ENCODE assay signal across 15 mouse cellular contexts in the genomic region with DNA sequence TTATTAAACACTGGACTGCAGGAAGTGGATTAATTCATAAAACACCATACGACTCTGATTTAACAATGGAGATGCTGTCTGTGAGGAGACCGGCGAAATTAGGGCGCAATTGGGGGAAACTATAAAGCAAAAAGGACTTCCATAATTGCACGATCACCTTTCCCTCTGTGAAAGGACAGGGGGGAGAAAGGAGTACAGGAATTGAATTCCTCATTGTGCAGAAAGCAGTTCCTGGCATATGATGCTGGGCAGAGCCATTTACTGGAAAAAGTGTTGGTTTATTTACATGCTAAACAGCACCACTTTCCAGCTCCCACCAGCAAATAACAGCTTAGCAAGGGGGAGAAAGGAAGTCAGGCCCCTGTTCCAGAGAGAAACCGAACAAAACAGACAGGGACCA.
DNase-seq lines count a peak whose midpoint lies in the region; ATAC-seq and TF ChIP-seq lines count a peak whose summit lies in the region.
"Had no signal": no experiment of that assay in that cellular context is flagged by ENCODE, and none has a peak within 500 bp of the region (broad histone marks: within the 10 kb centered on the region; RNA-seq: fewer than 3 reads in every experiment).

No protein-coding gene starts in this region.

- no peak overlapping the region for H3K9ac ChIP-seq in kidney, embryonic 15.5 days
- H3K9ac ChIP-seq in hindbrain, embryonic 16.5 days (ENCODE audit: low read depth, low read length) = no peak overlapping the region; the same call in 1 of the 2 replicates
- H3K9ac ChIP-seq in midbrain, postnatal 0 days (replicated peaks; ENCODE audit: low read length, poor library complexity, severe bottlenecking) = no peak overlapping the region
- H3K9ac ChIP-seq: neural tube, embryonic 12.5 days had no signal

- peaks cover 26% of the 10 kb centered on the region for H3K4me1 ChIP-seq in kidney, embryonic 15.5 days
- H3K4me1 ChIP-seq in forebrain, embryonic 10.5 days = peaks cover 59% of the 10 kb centered on the region
- peaks cover 9% of the 10 kb centered on the region for H3K4me1 ChIP-seq in hindbrain, embryonic 16.5 days (ENCODE audit: control insufficient read depth, insufficient read depth, low read depth, low read length)
- H3K4me1 ChIP-seq in midbrain, postnatal 0 days (ENCODE audit: insufficient read depth, low read length) = peaks cover 4% of the 10 kb centered on the region; the same call in 1 of the 2 replicates

- H3K9me3 ChIP-seq in kidney, embryonic 15.5 days (replicated peaks) = no peaks in the 10 kb centered on the region
- H3K9me3 ChIP-seq in forebrain, embryonic 10.5 days = no peaks in the 10 kb centered on the region; the same call in 1 of the 2 replicates
- H3K9me3 ChIP-seq in hindbrain, embryonic 16.5 days (ENCODE audit: control insufficient read depth, low read length) = no peaks in the 10 kb centered on the region
- H3K9me3 ChIP-seq in midbrain, postnatal 0 days (ENCODE audit: low read length) = no peaks in the 10 kb centered on the region
- H3K9me3 ChIP-seq: neural tube, embryonic 12.5 days had no signal

- no peak for ATAC-seq in kidney, embryonic 15.5 days (replicated peaks; ENCODE audit: low FRiP score)
- peak; percentile 56; the same call in 1 of the 2 replicates for ATAC-seq in hindbrain, embryonic 16.5 days
- no peak for ATAC-seq in midbrain, postnatal 0 days (ENCODE audit: low FRiP score)
- ATAC-seq: Patski had no signal

- peak overlapping the region; percentile 57 for H3K27ac ChIP-seq in kidney, embryonic 15.5 days
- peak overlapping the region; percentile 80 for H3K27ac ChIP-seq in forebrain, embryonic 10.5 days
- H3K27ac ChIP-seq in hindbrain, embryonic 16.5 days (ENCODE audit: low read depth, low read length) = 0 out of 2 replicates have a peak overlapping the region, but pooled peaks have one; percentile 3
- H3K27ac ChIP-seq in midbrain, postnatal 0 days (ENCODE audit: low read depth, low read length) = no peak overlapping the region
- H3K27ac ChIP-seq: kidney, postnatal 0 days; neural tube, embryonic 12.5 days had no signal

- DNase-seq in kidney, postnatal 4 days = no peak
- DNase-seq in forebrain, embryonic 10.5 days (ENCODE audit: extremely low spot score, low spot score) = no peak
- DNase-seq in midbrain, postnatal 0 days (ENCODE audit: low spot score) = no peak
- DNase-seq in layer of hippocampus, postnatal 36 days = no peak
- no peak for DNase-seq in lung, postnatal 25 days (ENCODE audit: low spot score)
- no peak for DNase-seq in frontal cortex, adult 2 months (ENCODE audit: extremely low spot score in 1 of 2, low spot score in 1 of 2)
- DNase-seq: adrenal gland, postnatal 14 days; heart, adult 18-20 months; right cerebral cortex, adult 18-20 months; thymus, postnatal 36 days had no signal

- H3K4me3 ChIP-seq in kidney, embryonic 15.5 days (replicated peaks) = no peak overlapping the region
- H3K4me3 ChIP-seq in forebrain, embryonic 10.5 days = peak overlapping the region; percentile 8; the same call in 1 of the 2 replicates
- H3K4me3 ChIP-seq in hindbrain, embryonic 16.5 days (ENCODE audit: low read length) = no peak overlapping the region
- H3K4me3 ChIP-seq in midbrain, postnatal 0 days (ENCODE audit: low read depth, low read length) = no peak overlapping the region
- H3K4me3 ChIP-seq: neural tube, embryonic 12.5 days had no signal

- H3K36me3 ChIP-seq in kidney, embryonic 15.5 days = no peaks in the 10 kb centered on the region
- H3K36me3 ChIP-seq in forebrain, embryonic 10.5 days (replicated peaks) = no peaks in the 10 kb centered on the region
- H3K36me3 ChIP-seq in hindbrain, embryonic 16.5 days (ENCODE audit: control insufficient read depth, insufficient read depth, low read length) = no peaks in the 10 kb centered on the region
- H3K36me3 ChIP-seq in midbrain, postnatal 0 days (ENCODE audit: insufficient read depth, low read length) = no peaks in the 10 kb centered on the region
- H3K36me3 ChIP-seq: neural tube, embryonic 12.5 days had no signal

- WGBS in kidney, embryonic 15.5 days = 56% methylated on average over 6 of the region's 6 CpGs
- WGBS in forebrain, embryonic 10.5 days = 59% methylated on average over 6 of the region's 6 CpGs
- WGBS in hindbrain, embryonic 16.5 days = 34% methylated on average over 6 of the region's 6 CpGs
- 30% methylated on average over 6 of the region's 6 CpGs for WGBS in midbrain, postnatal 0 days

- no peaks in the 10 kb centered on the region for H3K27me3 ChIP-seq in kidney, embryonic 15.5 days
- H3K27me3 ChIP-seq in forebrain, embryonic 10.5 days (ENCODE audit: poor library complexity, severe bottlenecking) = peaks cover 34% of the 10 kb centered on the region
- H3K27me3 ChIP-seq in hindbrain, embryonic 16.5 days (replicated peaks; ENCODE audit: control insufficient read depth, insufficient read depth, low read length) = no peaks in the 10 kb centered on the region
- 0 out of 2 replicates have a peak, but pooled peaks cover 3% of the 10 kb centered on the region for H3K27me3 ChIP-seq in midbrain, postnatal 0 days (ENCODE audit: insufficient read depth, low read length)
- H3K27me3 ChIP-seq: neural tube, embryonic 12.5 days; Patski had no signal

- TF ChIP-seq CTCF in midbrain, postnatal 0 days (IDR thresholded peaks at IDR 0.05) = no peak

- peak overlapping the region; percentile 7; the same call in 1 of the 2 replicates for H3K4me2 ChIP-seq in kidney, embryonic 15.5 days
- H3K4me2 ChIP-seq in hindbrain, embryonic 16.5 days (ENCODE audit: low read length) = peak overlapping the region; percentile 40
- H3K4me2 ChIP-seq in midbrain, postnatal 0 days (ENCODE audit: low read depth, low read length, poor library complexity, severe bottlenecking) = peak overlapping the region; percentile 1
- H3K4me2 ChIP-seq: neural tube, embryonic 12.5 days had no signal
